In the genomic region with DNA sequence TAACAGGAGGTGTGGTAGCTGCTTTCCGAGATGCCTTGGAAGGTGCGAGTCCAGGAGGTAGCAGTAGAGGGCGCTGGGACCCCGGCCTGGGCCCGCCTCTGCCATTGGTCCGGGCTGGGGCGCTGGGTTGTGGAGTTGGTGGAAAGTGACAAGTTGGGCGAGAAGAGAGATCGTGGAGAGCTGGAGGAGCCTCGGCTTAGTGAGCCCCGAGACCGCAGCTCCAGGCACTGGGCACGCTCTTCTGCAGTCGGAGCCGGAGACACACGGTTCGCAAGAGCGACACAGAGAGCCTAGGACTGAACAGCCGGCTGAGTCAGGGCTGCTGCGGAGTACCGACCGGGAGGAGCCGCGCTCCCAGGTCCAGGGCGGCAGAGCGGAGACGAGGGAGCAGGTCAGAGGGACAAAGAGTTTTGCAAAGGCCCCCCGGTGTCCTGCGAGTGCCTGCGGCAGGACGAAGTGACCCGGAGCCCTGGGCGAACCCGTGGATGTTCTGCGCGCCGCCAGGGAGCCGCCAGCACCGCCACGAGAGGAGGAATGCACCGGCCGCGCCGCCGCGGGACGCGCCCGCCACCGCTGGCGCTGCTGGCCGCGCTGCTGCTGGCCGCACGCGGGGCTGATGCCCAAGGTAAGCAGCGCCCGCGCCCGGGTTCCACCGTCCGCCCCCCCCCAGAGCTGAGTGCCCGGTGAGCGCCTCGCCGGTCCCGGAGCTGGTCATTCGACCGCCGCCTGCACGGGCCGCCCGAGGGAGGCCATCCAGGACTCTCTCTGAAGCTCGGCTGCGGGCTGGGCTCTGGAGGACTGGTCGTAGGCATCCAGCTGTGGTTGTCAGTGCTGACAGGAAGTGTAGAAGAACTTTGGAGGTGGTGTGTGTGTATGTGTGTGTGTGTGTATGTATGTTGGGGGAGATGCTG, we compare ENCODE assay signal across 8 mouse cellular contexts. TPM values are rescaled to one million over a fixed set of nuclear protein-coding genes. Genes with fewer than 3 reads are reported as not detected.
DNase-seq lines count a peak whose midpoint lies in the region; ATAC-seq lines count a peak whose summit lies in the region.

A gene (plus strand): TSS at position 107 of the 911 bp plus-strand sequence.

- peak; percentile 14 for ATAC-seq in inflammation-experienced regulatory T-cells, adult 6 months
- ATAC-seq in megakaryocyte, adult 5-6 weeks (ENCODE audit: poor library complexity, severe bottlenecking) = peak; percentile 85

- DNase-seq in adrenal gland, adult 2 months = peak; percentile 94
- DNase-seq in embryo, embryonic 10 days (ENCODE audit: low spot score) = peak; percentile 91
- peak; percentile 86 for DNase-seq in gastrocnemius, postnatal 25 days
- DNase-seq in left cerebral cortex, adult 8-10 months (ENCODE audit: low spot score in 2 of 2) = peak; percentile 45 to 79
- DNase-seq in right cerebral cortex, adult 2 months (ENCODE audit: low spot score in 2 of 2) = peak; percentile 84 to 89
- peak; percentile 84 for DNase-seq in urinary bladder, postnatal 25 days (ENCODE audit: low spot score)

RNA-seq across cellular contexts. Expression of the gene that starts here (rescaled TPM):
- 1 to 10 TPM; 4.4 to 6.4 TPM for total RNA-seq in adrenal gland, adult 2 months (2021)
- 1.3 and 1.4 TPM in 2 replicates for polyA plus RNA-seq in adrenal gland, adult 2 months (2012; rRNA removed)
- 1 to 10 TPM; 1.9 to 2.4 TPM for total RNA-seq in gastrocnemius, postnatal 25 days (2021)
- not detected for polyA plus RNA-seq in inflammation-experienced regulatory T-cells, adult 6 months (2017; shearing (Covaris generic))
- total RNA-seq in left cerebral cortex, adult 8-10 months (2022) = 1 to 10 TPM in 3 of 4 experiments, under 1 TPM in 1; 0.80 to 1.5 (median 1.3) TPM
- total RNA-seq in megakaryocyte, adult 5-6 weeks (2015) = 0.07 TPM in 1 of 2 replicates, not detected in the other
- 0.11 TPM in 1 of 2 replicates, not detected in the other for total RNA-seq in megakaryocyte, adult 5-6 weeks (2017)

Comparison
In these comparisons a context has a peak if more than half of its experiments do, and no peak if none do; other contexts are left out.
1. Peak in every context shown above with its lines: DNase-seq and ATAC-seq.
2. Peak in ATAC-seq in inflammation-experienced regulatory T-cells, adult 6 months; RNA of the gene not detected or under 1 TPM.
3. Peak in ATAC-seq in megakaryocyte, adult 5-6 weeks; RNA of the gene not detected or under 1 TPM.